Mouse (Mus musculus): ENCODE measurements at regions not wholly inside any gene's neighbourhood (a gene's known extent, or its start where the extent isn't known, plus 50 kb on each side); places are given as distances from the start of the nearest gene placed in this dataset.
"Not testable (repeated sequence)": the region's sequence is repeated elsewhere in the genome, so short reads cannot be mapped to it uniquely, and the experiment has no call there.

DNA sequence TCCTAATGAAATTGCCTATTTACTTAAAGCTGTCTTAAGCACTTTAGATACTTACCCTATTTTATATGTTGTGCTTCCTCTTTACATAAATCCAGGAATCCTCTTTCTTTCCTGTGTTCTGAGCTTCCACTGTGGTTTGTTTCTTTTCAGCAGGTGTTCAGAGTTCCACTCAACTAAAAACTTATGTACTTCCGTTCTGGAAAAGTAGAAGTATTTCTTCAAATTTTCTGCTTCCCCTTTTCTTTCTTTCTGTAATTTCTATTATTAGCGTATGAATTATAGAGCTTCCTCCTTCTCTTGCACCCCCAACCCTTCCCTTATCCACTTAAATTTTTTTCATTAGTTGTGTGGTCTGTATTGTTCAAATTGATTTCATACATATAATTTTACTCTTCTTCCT, 165.8 kb upstream of the Nudt12 start:
- no peak for DNase-seq (ENCODE audit: extremely low spot score in 1 of 2, low spot score in 1 of 2)

GRCm38 (mm10) chr17:59156345-59156744, 143.2 kb upstream of the Nudt12 start:
- no peak for DNase-seq (ENCODE audit: extremely low spot score in 1 of 2, low spot score in 1 of 2)

- DNase-seq (ENCODE audit: extremely low spot score in 1 of 2, low spot score in 1 of 2): no peak
These were observed 130.6 kb upstream of the Nudt12 start for GRCm38 (mm10) chr17:59143760-59144157.

DNA sequence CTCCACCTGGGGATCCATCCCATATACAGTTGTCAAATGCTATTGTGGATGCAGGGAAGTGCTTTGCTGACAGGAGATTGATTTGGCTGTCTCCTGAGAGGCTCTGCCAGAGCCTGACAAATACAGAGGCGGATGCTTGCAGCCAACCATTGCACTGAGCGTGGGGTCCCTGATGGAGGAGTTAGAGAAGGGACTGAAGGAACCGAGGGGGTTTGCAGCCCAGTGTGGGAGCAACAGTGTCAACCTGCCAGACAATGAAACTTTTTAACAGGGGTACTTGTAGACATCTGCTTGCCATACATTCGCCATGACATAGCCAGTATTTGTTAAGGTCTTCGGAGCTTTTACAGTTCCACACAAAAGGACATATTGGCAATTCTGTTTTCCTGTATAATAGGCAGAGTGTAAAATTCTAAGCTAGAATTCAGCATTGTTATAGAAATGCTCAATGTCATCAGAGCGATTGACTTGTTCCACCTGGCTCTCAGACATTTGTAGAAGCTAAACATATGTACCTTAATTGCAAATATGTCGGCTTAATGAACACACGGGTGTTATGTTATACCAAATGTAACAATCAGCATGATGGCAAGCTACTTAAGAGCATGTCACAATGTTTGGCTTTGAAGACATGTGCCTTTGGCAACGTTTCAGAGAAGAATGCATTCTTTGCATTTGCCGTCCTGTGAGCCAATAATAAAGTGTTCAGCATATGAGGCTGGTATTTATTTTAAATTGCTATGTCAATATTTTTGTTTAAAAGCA, 130.0 kb upstream of the Nudt12 start:
- DNase-seq (ENCODE audit: extremely low spot score in 1 of 2, low spot score in 1 of 2): no peak

GRCm38 (mm10) chr17:59138791-59139190, 125.6 kb upstream of the Nudt12 start:
- DNase-seq (ENCODE audit: extremely low spot score in 1 of 2, low spot score in 1 of 2): no peak

GRCm38 (mm10) chr17:59099376-59099775, 86.2 kb upstream of the Nudt12 start:
- DNase-seq (ENCODE audit: extremely low spot score in 1 of 2, low spot score in 1 of 2): peak; percentile 11 to 73

DNA sequence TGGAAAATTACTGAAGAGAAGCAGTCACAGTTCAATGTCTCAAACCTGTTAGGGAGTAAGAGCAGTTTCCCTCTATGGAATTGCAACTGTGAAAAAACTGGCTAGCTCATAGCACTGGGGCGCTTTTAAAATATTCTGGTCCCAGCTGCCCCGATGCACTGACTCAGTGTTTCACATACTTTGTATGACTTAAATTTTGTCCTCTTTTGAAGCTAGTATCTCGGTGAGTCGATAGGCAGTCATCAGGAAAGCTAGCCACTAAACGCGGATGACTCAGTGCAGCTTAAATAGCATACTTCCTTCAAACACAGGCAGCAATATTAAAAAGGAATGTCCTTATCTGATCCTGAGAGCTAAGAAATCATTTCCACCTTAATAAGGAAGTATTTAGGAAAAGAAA, 63.7 kb upstream of the Nudt12 start:
- DNase-seq (ENCODE audit: extremely low spot score in 1 of 2, low spot score in 1 of 2): not testable (repeated sequence)

- DNase-seq (ENCODE audit: extremely low spot score in 1 of 2, low spot score in 1 of 2): not testable (repeated sequence)
These were observed 63.2 kb upstream of the Nudt12 start for GRCm38 (mm10) chr17:59076361-59076760.

Data from layer of hippocampus, postnatal 25 days (tissue).